8 mouse cellular contexts compared by ENCODE assay signal in genomic region chr17:72781786-72782185, GRCm38 (mm10). TPM values are rescaled to one million over a fixed set of nuclear protein-coding genes. Genes with fewer than 3 reads are reported as not detected.
A peak's percentile ranks its signal among the peaks of the same experiment; 100 is the strongest.
DNase-seq lines count a peak whose midpoint lies in the region; ATAC-seq lines count a peak whose summit lies in the region.

No protein-coding gene starts in this region.

- ATAC-seq in heart, embryonic 16.5 days (replicated peaks; ENCODE audit: extremely low read depth, insufficient read depth, low FRiP score): 0 out of 2 replicates have a peak, but pooled peaks have one; percentile 55

- H3K9me3 ChIP-seq in heart, embryonic 16.5 days (replicated peaks; ENCODE audit: control insufficient read depth, low read length): no peaks in the 10 kb centered on the region

- no peaks in the 10 kb centered on the region; the same call in 1 of the 2 replicates for H3K4me1 ChIP-seq in heart, embryonic 16.5 days (ENCODE audit: control insufficient read depth, insufficient read depth, low read length)

- H3K4me3 ChIP-seq in heart, embryonic 16.5 days (ENCODE audit: low read length): no peak overlapping the region

- no peak overlapping the region for H3K9ac ChIP-seq in heart, embryonic 16.5 days (ENCODE audit: low read length)

- no peak overlapping the region for H3K27ac ChIP-seq in heart, embryonic 16.5 days (ENCODE audit: low read length)

- no peaks in the 10 kb centered on the region; the same call in 1 of the 2 replicates for H3K27me3 ChIP-seq in heart, embryonic 16.5 days (ENCODE audit: control insufficient read depth, insufficient read depth, low read length)

- 11% methylated on average over 6 of the region's 6 CpGs for WGBS in heart, embryonic 16.5 days

- no peaks in the 10 kb centered on the region for H3K36me3 ChIP-seq in heart, embryonic 16.5 days (ENCODE audit: control insufficient read depth, insufficient read depth)

- peak; percentile 45 for DNase-seq in gastrocnemius, adult 18-20 months (ENCODE audit: low spot score)
- DNase-seq in gastrocnemius, postnatal 25 days: no peak
- peak; percentile 47 for DNase-seq in adrenal gland, adult 2 months
- DNase-seq in embryo, embryonic 11.5 days (ENCODE audit: low read depth, low spot score): peak; percentile 39
- peak; percentile 76 for DNase-seq in layer of hippocampus, adult 9-10 months (ENCODE audit: low spot score)
- peak; percentile 82 for DNase-seq in lung, postnatal 36 days
- DNase-seq in right cerebral cortex, adult 2 months (ENCODE audit: low spot score in 2 of 2): peak; percentile 86 to 92

- no peak overlapping the region for H3K4me2 ChIP-seq in heart, embryonic 16.5 days (ENCODE audit: low read depth, low read length)

RNA-seq across cellular contexts. Expression of gene Ypel5, which starts 54.5 kb away (rescaled TPM):
- total RNA-seq in gastrocnemius, adult 18-20 months (2021): 10 to 100 TPM; 30.2 to 30.7 TPM
- total RNA-seq in gastrocnemius, postnatal 25 days (2021): 10 to 100 TPM; 25.6 to 27.5 TPM
- total RNA-seq in adrenal gland, adult 2 months (2021): 10 to 100 TPM; 54.6 to 78.9 TPM
- 12.3 and 13.1 TPM in 2 replicates for polyA plus RNA-seq in adrenal gland, adult 2 months (2012; rRNA removed)
- 56.3 and 69.8 TPM in 2 replicates for polyA plus RNA-seq in heart, embryonic 16.5 days (2015; fragmentation: Nextera tagmentation; extraction: Ambion mirVana)
